Mouse (Mus musculus) heart, embryonic 13.5 days (tissue): ENCODE data around the gene Cela3a. TPM values are rescaled to one million over a fixed set of nuclear protein-coding genes. Genes with fewer than 3 reads are reported as not detected.

Experiments
- ATAC-seq: fragments of 200-750 bp; cut with Nextera tagmentation; 2 replicates; pipeline ENCODE4 v1.8.0; 2017; ENCODE audit warnings: moderate TSS enrichment; ENCODE audit not compliant: insufficient number of reproducible peaks, low FRiP score, low TSS enrichment; ENCODE audit errors: extremely low read depth
- H3K27ac ChIP-seq: fragments of 300-500 bp; sonication (generic); replicated peaks from 2 replicates; pipeline ENCODE4 v1.5.1; 2015; ENCODE audit warnings: moderate library complexity, mild to moderate bottlenecking, inconsistent platforms
- H3K27me3 ChIP-seq: fragments of 300-500 bp; sonication (generic); replicated peaks from 2 replicates; pipeline ENCODE4 v1.6.1; 2015; ENCODE audit warnings: mild to moderate bottlenecking, inconsistent platforms
- H3K36me3 ChIP-seq: fragments of 300-500 bp; sonication (generic); 2 replicates; pipeline ENCODE4 v1.6.1; 2015; ENCODE audit warnings: mild to moderate bottlenecking, inconsistent platforms
- H3K4me1 ChIP-seq: fragments of 300-500 bp; sonication (generic); 2 replicates; pipeline ENCODE4 v1.6.1; 2015; ENCODE audit warnings: inconsistent platforms
- H3K4me2 ChIP-seq: fragments of 300-500 bp; sonication (generic); 2 replicates; pipeline ENCODE4 v1.6.1; 2015; ENCODE audit warnings: inconsistent platforms, mild to moderate bottlenecking, moderate library complexity
- H3K4me3 ChIP-seq: fragments of 300-500 bp; sonication (generic); 2 replicates; pipeline ENCODE4 v1.5.1; 2015; ENCODE audit warnings: moderate library complexity, mild to moderate bottlenecking, inconsistent platforms
- H3K9ac ChIP-seq: fragments of 300-500 bp; sonication (generic); 2 replicates; pipeline ENCODE4 v1.6.1; 2015; ENCODE audit warnings: inconsistent platforms, mild to moderate bottlenecking, moderate library complexity
- H3K9me3 ChIP-seq: fragments of 300-500 bp; sonication (generic); 2 replicates; pipeline ENCODE4 v1.6.1; 2016; ENCODE audit warnings: inconsistent platforms
- WGBS: fragments of 180-500 bp; shearing (Covaris S2); methylation state at CpG from one replicate; pipeline ENCODE4 v1.1.7; 2015; ENCODE audit warnings: mixed read lengths; 5-methylcytosine and 5-hydroxymethylcytosine counted together
- polyA plus RNA-seq: library from polyadenylated mRNA; unstranded; fragments of >200 nt; fragmentation: Nextera tagmentation; extraction: Ambion mirVana; gene quantifications from 2 replicates; pipeline ENCODE4 v1.2.1, GENCODE M21; 2015

The Cela3a gene
- polyA plus RNA-seq, 1 experiment from 2014 or later: not detected

DNA sequence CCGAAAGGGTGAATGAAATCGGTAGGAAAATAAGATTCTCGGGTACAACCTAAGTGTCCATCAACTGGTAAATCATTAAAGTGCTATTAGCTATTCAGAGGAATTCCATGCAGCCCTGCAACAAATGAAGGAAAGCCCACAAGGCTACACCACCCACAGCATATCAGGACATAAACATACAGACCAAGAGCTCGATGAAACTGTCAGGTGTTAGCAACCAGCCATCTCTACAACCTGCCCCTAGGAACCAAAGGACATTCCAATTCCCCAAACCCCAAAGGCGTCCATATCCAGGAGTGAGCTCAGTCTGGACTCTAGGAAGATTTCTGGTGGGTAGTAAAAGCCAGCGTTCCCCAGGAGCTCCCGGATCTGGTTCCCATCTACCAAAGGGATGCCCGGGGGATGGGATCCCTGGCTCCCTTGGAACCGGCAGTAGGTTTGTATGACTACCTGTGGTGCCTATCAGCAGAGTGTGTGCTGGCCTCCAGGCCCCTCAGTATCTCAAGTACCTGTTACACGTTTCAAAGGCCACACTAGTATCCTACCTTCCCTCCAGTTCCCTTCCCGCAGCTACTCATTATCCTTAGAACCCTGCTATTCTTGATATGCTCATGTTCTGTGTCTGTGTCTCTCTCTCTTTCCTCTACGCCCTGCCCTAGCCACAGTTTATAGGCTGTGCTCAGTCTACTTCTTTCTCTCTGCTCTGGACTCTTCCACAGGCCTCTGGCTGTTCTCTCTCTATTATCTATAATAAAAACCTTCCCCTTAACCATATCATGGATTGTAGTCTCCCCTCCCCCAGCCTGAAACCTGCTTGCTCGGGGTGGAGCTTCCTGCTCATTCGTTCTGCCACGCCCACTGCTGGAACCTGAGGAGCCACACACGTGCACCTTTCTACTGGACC, 28.6 kb downstream of the Cela3a start:
- Histone ChIP-seq H3K9ac (peak overlapping the region; percentile 33), H3K4me1 (peaks cover 16% of the 10 kb centered on the region), H3K27ac (no peak overlapping the region), H3K27me3 (no peaks in the 10 kb centered on the region), H3K36me3 (no peaks in the 10 kb centered on the region), H3K9me3 (no peaks in the 10 kb centered on the region), H3K4me3 (peak overlapping the region; percentile 16), H3K4me2 (peak overlapping the region; percentile 53)
- WGBS: 29% methylated on average over 15 of the region's 16 CpGs
- no peak for ATAC-seq

DNA sequence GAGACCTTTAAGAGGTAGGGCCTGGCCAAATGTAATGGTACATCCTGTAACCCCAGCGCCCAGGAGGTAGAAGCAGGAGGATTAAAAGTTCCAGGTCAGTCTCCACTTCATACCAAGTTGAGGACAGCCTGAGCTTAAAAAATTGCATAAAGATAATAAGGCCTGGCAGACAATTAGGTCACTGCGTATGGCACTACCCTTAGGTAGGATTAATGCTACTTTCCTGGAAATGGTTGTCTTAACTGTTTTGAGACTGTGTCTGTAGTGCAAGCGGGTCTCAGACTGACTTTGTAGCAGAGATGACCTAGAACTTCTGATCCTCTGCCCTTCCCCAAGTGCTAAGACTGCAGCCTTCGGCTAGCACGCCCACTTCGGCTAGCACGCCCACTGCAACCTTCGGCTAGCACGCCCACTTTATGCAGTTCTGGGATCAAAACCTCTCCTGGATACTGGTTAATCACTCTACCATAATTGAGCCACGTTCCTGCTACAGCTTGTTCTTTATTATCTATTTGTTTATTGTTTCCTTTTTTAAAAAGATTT, 29.8 kb downstream of the Cela3a start:
- H3K27ac ChIP-seq: no peak overlapping the region
- no peaks in the 10 kb centered on the region for H3K27me3 ChIP-seq
- 88% methylated on average over 10 of the region's 10 CpGs for WGBS
- H3K4me3 ChIP-seq: no peak overlapping the region
- H3K9me3 ChIP-seq: no peaks in the 10 kb centered on the region
- H3K4me1 ChIP-seq: peaks cover 25% of the 10 kb centered on the region
- no peaks in the 10 kb centered on the region for H3K36me3 ChIP-seq
- H3K4me2 ChIP-seq: no peak overlapping the region
- ATAC-seq: no peak
- no peak overlapping the region for H3K9ac ChIP-seq

DNA sequence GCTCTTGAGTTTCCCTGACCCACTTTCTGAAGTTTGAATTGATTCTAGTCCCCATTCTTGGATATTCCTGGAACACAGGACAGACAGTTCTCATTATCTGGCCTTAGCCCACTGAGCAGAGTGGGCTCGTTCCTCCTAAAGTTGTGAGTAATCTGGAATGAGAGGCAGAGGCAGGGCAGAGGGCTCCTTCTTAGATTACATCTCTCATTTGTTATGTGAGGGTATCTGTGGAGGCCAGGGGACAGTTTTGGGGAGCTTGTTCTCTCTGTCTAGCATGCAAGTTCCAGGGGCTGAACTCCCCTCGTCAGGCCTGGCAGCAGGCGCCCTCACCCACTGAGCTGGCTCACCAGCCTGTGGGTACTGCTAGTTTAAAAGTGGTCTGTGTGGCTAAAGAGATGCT, 30.5 kb downstream of the Cela3a start:
- no peak for ATAC-seq
- 79% methylated on average over 3 of the region's 3 CpGs for WGBS
- H3K9ac ChIP-seq: no peak overlapping the region

DNA sequence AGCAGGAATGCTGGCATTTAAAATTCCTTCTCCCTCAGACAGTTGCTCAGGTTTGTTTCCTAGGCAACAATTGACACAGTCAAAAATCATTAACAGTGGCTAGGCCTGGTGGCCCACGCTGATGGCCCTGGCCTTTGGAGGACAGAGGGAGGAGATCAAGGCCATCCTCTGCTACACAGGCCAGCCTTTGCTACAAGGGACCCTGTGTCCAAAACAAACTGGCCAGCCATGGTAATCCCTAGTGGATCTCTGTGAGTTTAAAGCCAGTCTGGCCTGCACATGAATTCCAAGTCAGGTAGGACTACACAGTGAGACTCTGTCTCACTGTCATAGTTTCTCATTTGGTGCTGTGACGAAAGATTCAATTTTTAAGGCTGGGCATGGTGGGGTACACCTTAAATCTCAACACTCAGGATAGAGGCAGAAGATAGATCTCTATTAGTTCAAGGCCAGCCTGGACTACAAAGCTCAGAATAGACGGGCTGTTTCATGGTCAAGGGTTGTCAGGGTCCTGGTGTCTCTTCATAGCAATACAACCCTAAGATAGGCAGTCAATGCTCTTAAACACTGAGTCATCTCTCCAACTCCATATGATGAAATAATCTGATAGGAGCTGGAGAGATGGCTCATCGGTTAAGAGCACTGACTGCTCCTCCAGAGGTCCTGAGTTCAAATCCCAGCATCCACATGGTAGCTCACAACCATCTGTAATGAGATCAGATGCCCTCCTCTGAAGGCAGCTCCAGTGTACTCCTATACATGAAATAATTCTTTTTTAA, 31.9 kb downstream of the Cela3a start:
- Histone ChIP-seq H3K27me3 (no peaks in the 10 kb centered on the region), H3K4me3 (no peak overlapping the region), H3K9ac (no peak overlapping the region), H3K36me3 (no peaks in the 10 kb centered on the region), H3K9me3 (no peaks in the 10 kb centered on the region), H3K4me1 (peaks cover 30% of the 10 kb centered on the region), H3K4me2 (no peak overlapping the region), H3K27ac (no peak overlapping the region)
- 74% methylated on average over 4 of the region's 4 CpGs for WGBS
- no peak for ATAC-seq

More for the DNA sequence above, 30.5 kb downstream of the Cela3a start:
- H3K36me3 ChIP-seq: no peaks in the 10 kb centered on the region
- no peak overlapping the region for H3K4me3 ChIP-seq
- no peaks in the 10 kb centered on the region for H3K9me3 ChIP-seq
- H3K4me2 ChIP-seq: no peak overlapping the region
- peaks cover 26% of the 10 kb centered on the region for H3K4me1 ChIP-seq
- no peak overlapping the region for H3K27ac ChIP-seq
- H3K27me3 ChIP-seq: no peaks in the 10 kb centered on the region

DNA sequence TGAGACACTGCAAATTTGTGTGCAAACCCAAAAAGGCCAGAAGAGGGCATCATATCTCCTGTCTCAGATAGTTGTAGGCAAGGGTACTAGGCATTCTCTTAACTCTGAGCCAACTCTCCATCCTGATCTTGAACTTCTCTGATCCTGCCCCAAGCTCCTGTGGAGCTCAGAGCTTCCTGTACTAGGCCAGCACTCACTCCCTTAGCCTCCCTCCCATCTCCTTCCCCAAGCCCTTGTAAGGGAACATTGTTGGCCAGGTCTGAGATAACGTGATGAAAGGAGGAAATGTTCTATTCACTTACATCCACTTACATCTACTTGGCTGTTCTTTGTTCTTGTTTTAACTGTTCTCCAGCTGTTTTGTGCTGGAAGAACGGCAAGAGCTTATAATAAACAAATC, 32.8 kb downstream of the Cela3a start:
- Histone ChIP-seq H3K36me3 (no peaks in the 10 kb centered on the region), H3K4me2 (no peak overlapping the region), H3K27ac (no peak overlapping the region), H3K4me1 (peaks cover 36% of the 10 kb centered on the region), H3K9ac (no peak overlapping the region), H3K4me3 (no peak overlapping the region), H3K9me3 (no peaks in the 10 kb centered on the region), H3K27me3 (no peaks in the 10 kb centered on the region)
- ATAC-seq: no peak
- 53% methylated on average over 2 of the region's 2 CpGs for WGBS

DNA sequence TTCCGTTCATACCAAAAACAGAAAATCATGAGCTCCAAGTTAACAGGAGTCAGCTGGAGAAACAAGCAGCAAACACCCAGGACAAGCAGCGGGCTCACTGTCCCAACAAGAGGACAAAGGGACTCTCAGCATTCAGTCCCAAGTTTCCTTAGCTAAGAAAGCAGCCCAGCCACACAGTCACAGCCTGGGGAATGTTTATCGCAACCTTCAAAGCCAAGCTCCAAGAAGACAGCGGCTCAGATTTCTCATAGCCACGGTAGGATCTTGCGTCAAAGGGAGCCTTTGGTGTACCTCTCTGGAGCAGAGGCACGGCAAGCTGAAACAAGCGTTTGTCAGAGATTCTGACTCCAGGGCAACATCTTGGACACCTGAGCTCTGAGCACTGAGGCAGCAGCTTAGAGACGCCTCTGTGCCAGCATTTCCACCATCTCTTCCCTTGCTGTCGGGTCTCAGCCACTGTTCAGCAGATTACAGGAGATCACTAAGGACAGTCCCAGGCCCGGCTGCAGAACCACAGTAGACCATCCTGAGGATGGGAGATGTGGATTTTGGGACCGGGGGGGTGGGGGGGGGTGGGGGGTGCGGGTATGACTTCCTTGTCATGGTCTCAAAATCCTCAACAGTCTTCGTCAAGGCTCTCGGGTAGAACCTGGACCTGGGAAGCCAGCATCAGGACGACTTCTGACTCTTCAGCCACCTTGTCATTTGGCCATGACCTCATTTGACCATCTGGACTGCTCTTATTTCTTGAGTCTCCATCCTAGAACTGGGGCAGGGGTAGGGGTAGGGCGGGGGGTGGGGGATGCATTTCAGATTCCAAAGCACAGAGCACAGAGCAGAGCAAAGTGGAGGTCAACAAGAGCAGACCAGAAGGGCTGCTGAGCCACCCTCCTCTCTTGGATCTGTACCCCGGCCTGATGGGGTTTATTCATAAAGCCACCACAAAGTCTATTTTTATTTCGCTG, 34.0 kb downstream of the Cela3a start:
- no peaks in the 10 kb centered on the region for H3K9me3 ChIP-seq
- H3K4me3 ChIP-seq: no peak overlapping the region
- no peak for ATAC-seq
- peak overlapping the region; percentile 54 for H3K9ac ChIP-seq
- no peaks in the 10 kb centered on the region for H3K27me3 ChIP-seq
- H3K4me1 ChIP-seq: peaks cover 31% of the 10 kb centered on the region
- 36% methylated on average over 19 of the region's 19 CpGs for WGBS
- H3K4me2 ChIP-seq: peak overlapping the region; percentile 47
- H3K36me3 ChIP-seq: no peaks in the 10 kb centered on the region
- peak overlapping the region; percentile 36; the same call in 1 of the 2 replicates for H3K27ac ChIP-seq

DNA sequence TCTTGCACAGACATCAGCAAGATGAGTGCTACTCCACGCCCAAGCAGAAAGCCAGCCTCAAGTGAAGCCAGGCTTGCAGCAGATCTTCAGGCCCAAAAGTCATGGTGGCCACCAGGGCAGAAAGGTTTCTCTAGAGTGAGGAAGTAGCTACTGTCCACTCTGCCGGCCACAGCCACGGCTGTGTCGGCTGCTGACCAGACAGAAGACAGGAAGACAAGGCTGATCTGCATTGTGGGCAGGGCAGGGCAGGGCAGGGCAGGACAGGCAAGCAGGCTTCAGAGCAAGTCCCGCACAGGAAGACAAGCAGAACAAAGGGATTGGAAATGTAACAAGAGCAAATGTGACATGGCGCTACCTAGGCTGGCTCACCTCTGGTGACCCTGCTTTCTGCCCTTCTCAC, 35.9 kb downstream of the Cela3a start:
- H3K27ac ChIP-seq: peak overlapping the region; percentile 13; the same call in 1 of the 2 replicates
- no peak overlapping the region for H3K4me3 ChIP-seq
- H3K36me3 ChIP-seq: no peaks in the 10 kb centered on the region
- no peak overlapping the region for H3K9ac ChIP-seq
- 50% methylated on average over 6 of the region's 6 CpGs for WGBS
- no peak overlapping the region for H3K4me2 ChIP-seq
- no peaks in the 10 kb centered on the region for H3K27me3 ChIP-seq
- no peaks in the 10 kb centered on the region for H3K9me3 ChIP-seq
- no peak for ATAC-seq
- H3K4me1 ChIP-seq: peaks cover 40% of the 10 kb centered on the region

DNA sequence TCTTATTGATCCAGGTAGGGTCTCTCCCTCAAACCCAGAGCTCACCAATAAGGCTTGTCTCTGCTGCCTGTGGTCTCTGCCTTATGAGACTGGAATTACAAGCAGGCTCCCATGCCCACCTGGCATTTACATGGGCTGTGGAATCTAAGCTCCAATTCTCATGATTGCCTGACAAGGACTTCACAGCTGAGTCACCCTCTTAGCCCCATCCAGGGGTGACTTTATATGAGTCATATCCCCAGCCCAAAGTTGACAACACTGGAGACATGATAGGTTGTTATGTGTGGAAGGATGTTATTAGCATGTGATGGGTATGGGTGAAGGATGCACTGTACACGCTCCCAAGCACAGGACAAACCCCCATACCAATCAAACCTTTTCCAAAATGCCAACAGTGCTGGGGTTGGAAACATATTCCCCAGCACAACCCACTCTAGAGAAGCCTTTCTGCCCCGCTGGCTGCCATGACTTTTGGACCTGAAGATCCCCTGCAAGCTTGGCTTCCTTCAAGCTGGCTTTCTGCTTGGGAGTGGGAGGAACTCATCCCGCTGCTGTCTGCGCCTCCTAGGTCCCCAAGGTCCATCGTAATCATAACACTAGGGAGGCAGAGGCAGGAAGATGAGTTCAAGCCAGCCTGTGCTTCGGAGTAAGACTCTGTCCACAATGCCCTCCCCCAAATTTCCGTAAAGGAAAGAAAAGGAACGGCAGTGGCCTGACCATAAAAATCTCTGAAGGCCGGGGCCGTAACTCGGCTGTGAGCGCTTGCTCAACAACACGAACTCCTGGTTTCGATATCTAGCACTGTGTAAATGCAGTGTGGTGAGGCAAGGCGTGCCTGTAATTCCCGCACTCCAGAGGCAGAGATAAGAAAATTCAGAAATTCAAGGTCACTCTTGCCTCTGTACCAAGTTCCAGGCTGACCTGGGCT, 37.7 kb downstream of the Cela3a start:
- H3K36me3 ChIP-seq: no peaks in the 10 kb centered on the region
- H3K4me1 ChIP-seq: peaks cover 52% of the 10 kb centered on the region
- no peaks in the 10 kb centered on the region for H3K27me3 ChIP-seq
- ATAC-seq: no peak
- no peak overlapping the region for H3K4me2 ChIP-seq
- H3K27ac ChIP-seq: no peak overlapping the region
- H3K9ac ChIP-seq: no peak overlapping the region
- 70% methylated on average over 16 of the region's 16 CpGs for WGBS
- H3K4me3 ChIP-seq: no peak overlapping the region
- H3K9me3 ChIP-seq: no peaks in the 10 kb centered on the region

DNA sequence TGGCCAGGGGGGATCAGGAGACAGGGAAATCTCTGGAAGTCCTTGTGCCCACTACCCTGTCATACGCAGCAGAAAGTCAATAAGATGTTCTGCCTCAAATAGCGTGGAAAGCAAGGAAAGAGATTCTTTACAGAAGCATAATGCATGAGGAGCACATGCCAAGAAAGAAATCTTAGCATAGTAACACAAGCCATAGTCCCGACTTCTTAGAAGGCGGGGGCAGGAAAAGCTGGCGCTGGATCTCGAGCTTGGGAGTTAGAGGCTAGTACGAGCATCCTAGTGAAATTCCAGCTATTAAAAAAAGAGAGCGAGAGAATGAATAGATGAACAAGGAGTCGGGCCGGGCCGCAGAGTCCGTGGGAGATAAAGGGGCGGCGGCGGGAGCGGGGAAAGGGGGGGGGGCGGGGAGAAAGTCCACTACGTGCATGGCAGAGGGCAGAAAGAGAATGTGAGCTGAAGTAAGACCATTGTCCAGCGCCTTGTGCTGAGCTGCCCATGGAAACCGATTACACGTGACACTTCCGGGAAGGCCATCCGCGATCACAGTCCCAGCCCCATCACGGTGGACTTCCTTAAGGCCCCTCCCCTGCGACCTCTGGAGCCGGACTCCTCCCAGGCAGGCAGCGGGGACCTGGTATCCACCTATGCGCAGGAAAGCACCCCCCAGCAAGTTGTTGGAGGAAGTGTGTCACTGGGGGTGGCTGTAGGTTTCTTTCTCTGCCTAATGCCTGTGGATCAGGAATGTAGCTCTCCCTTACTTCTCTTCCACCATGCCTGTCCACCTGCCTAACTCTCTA, 39.4 kb downstream of the Cela3a start:
- H3K27me3 ChIP-seq: no peaks in the 10 kb centered on the region
- peaks cover 38% of the 10 kb centered on the region for H3K4me1 ChIP-seq
- peak overlapping the region; percentile 60 for H3K27ac ChIP-seq
- WGBS: 13% methylated on average over 28 of the region's 29 CpGs
- no peaks in the 10 kb centered on the region for H3K9me3 ChIP-seq
- ATAC-seq: no peak
- H3K4me2 ChIP-seq: peak overlapping the region; percentile 78
- no peaks in the 10 kb centered on the region for H3K36me3 ChIP-seq
- peak overlapping the region; percentile 79 for H3K9ac ChIP-seq
- H3K4me3 ChIP-seq: peak overlapping the region; percentile 51
